Mouse (Mus musculus): ENCODE measurements at regions not wholly inside any gene's neighbourhood (a gene's known extent, or its start where the extent isn't known, plus 50 kb on each side); places are given as distances from the start of the nearest gene placed in this dataset.

GRCm38 (mm10) chr19:15800856-15801706 lies 146.1 kb downstream of the Psat1 start:
- DNase-seq (ENCODE audit: low spot score), result no peak

DNA sequence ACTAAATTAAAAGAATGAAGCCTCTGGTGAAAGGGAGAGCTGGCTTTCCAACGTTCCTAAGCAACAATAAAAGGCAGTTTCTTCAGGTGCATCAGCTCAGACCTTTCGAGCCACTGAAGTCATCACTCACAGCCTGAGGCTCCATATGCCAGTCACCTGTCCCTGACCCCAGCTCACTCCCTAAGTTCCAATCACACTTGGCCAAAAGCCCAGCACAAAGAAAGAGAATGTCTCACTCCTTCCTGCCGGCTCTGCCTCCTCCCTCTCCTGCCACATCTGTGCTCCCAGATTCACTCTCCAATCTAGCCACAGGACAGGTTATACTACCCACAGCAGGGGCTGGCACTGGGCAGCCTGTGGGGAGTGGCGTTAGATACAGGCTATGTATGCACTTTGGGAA lies 150.7 kb downstream of the Psat1 start:
- peak; percentile 4 for DNase-seq (ENCODE audit: low spot score)

DNA sequence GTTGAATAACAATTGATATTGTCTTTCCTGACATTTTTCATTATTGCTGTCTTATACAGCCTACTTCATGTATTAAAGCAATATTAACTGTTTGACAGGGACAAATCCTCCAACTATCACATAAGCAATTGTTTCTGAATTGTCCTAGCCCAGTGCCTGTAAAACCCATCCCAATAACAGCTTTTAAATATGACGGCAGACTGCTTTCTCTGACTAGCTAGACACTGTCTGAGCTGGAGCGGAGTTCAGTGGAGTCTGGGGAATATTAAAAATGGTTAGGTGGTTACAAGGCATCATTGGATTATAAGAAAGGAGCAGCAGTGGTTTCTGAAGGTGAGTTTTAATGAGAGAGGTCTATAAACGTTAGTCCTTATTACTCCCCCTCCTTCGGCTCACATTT lies 155.2 kb downstream of the Psat1 start:
- no peak for DNase-seq (ENCODE audit: low spot score)

GRCm38 (mm10) chr19:15791264-15791913 lies 155.7 kb downstream of the Psat1 start:
- no peak for DNase-seq (ENCODE audit: low spot score)

GRCm38 (mm10) chr19:15790620-15791263 lies 156.4 kb downstream of the Psat1 start:
- DNase-seq (ENCODE audit: low spot score), result no peak

DNA sequence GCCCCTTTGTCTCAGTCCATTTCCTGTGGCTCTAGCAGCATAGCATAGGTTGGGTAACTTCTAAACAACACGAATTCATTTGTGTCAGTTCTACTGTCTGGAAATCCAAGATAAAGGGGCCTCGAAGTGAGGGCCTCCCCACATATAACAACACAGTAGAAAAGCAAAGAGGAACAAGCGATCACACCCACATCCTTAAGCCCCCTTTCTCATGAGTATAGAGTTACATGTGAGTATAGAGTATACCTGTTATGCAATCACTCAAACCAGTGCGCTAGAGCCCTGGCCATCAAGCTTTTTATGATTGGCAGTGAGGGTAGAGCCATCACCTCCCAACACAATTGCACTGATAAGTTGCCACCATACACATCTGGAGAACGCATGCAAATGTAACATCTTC lies 157.4 kb downstream of the Psat1 start:
- no peak for DNase-seq (ENCODE audit: low spot score)

- no peak for DNase-seq (ENCODE audit: low spot score)
Observed at GRCm38 (mm10) chr19:15784644-15785043, 162.5 kb downstream of the Psat1 start.

- DNase-seq (ENCODE audit: low spot score), result no peak
Observed at GRCm38 (mm10) chr19:15769651-15770050, 177.5 kb downstream of the Psat1 start.

DNA sequence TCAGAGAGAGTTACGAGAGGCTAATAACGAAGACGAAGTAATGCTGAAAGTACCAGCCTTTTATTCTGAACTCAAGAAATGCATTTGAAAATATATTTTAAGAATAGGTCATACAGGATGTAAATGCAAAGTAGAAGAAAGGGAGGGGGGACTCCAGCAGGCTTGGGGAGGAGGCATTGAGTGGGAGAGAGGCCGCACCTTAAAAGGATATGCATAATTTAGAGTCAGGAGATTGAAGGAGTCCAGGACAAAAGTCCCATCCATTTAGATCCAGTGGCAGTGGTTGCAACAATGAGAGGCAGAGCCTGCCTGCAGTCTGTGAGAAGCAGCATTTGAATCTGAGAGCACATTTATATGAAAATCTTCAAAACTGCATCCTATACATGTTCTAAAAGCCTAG lies 186.1 kb downstream of the Psat1 start:
- DNase-seq (ENCODE audit: low spot score), result no peak

GRCm38 (mm10) chr19:15745026-15745777 lies 201.9 kb downstream of the Psat1 start:
- no peak for DNase-seq (ENCODE audit: low spot score)

DNA sequence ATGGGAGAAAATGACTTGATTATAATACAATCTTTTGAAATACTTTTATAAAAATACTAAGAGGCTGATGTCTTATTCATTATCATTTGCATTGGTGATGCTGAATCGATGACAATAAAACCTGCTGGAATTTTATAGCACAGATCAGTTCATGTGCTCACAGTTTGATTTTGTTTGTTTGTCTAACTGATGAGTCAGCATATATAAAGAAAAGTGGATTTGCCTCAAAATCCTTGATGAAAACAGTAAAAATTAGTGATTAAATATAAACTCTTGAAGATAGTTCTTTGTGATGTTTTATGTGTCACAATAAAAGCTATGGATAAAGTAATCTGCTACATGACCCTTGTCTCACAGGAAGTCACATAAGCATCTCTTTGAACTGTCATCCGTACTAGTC lies 210.9 kb downstream of the Psat1 start:
- DNase-seq (ENCODE audit: low spot score), result no peak

GRCm38 (mm10) chr19:15726785-15727406 lies 220.2 kb downstream of the Psat1 start:
- DNase-seq (ENCODE audit: low spot score), result no peak

- DNase-seq (ENCODE audit: low spot score), result no peak
Observed at GRCm38 (mm10) chr19:15692379-15693023, 254.6 kb downstream of the Psat1 start.

DNA sequence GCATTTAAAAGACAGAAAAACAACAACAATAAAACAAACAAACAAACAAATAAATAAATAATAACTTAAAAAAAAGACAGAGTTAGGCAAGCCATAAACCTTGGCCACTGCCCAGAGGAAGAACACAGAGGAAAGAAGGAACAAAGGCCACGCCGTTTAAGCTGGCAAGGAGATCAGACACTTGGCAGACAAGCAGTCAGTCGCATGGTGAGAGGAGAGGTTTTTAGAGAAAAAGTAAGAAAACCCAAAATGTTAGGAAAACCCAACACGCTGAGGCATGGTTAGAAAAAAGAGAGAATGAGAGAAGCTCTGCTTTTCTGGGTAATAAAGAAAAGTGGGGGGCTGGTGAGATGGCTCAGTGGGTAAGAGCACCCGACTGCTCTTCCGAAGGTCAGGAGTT lies 277.1 kb downstream of the Psat1 start:
- no peak for DNase-seq (ENCODE audit: low spot score)

DNA sequence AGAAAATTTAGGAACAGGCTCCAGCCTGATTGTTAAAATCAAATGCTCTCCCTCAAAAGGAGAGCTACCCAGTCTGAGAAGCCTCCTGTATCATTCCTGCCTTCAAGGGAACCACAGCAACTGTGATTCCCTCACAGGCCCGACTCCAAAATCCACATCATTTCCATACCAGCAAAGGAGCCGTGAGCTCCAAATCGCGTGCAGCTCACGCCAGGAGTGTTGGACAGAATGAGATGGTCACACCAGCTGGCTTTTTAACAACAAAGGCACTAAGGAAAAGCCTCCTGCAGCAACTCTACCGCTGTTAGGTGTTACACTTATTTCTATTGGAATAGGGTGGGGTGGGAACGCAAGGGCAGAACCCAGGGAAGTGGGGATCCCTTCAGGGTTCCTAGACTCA lies 277.6 kb downstream of the Psat1 start:
- DNase-seq (ENCODE audit: low spot score), result no peak

GRCm38 (mm10) chr19:15668624-15669016 lies 278.5 kb downstream of the Psat1 start:
- DNase-seq (ENCODE audit: low spot score), result no peak

DNA sequence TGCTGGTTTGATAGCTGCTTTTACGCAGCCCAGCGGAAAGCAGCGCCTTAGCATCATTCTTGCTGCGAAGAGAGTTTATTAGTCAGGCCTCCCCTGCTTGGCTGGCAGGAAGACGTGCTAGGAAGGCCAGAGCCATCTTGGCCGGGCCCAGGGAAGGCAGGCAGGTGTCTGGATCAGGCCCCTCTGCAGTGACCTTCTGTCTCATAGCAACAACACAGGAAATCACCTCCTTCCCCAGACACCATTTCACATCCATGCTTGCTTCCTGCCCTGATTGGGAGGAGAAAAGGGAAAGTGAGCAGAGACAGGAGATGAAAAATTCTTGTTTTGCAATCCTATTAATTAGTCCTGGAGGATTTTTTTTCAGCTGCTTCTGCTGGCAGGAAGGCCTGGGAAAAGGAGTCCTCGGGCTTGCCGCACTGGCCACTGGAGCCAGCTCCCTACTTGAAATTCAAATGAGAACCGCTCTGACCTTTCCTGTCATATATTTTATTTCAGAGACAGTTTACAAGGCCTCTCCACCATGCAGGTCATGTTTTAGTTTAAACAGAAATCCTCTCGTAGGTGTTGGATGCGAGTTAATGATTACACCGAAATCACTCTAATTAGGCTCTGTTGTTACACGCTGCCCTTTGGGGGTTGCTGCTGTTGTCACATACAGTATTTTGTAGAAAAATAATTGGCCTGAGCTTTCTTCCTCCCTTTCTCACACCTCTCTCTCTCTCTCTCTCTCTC lies 279.1 kb downstream of the Psat1 start:
- no peak for DNase-seq (ENCODE audit: low spot score)

DNA sequence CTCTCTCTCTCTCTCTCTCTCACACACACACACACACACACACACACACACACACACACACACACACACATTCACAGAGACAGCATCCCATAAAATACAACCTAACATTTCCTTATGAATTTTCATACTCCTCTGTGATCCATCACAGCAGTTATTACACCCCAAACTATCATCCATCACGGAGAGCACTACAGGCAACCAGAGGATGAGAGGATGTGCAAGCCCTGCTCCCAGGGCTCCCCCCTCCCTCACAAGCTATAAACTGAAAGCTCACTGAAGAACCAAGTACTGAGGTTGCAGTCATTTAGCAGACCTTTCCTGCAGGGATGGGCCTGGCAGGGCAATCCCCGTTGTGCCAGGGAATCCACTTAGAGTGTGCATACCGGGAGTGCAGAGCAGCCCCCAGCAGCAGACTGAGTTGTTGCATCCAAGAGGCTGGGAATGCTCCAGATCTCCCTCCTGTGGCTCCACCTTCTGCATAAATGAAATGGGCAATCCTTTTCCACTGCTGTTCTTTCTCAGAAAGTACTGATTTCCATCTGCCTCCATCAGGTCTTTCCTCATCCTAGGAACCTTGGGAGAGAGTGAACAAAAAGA lies 283.4 kb downstream of the Psat1 start:
- DNase-seq (ENCODE audit: low spot score), result no peak

GRCm38 (mm10) chr19:15658611-15659010 lies 288.5 kb downstream of the Psat1 start:
- DNase-seq (ENCODE audit: low spot score), result no peak

DNA sequence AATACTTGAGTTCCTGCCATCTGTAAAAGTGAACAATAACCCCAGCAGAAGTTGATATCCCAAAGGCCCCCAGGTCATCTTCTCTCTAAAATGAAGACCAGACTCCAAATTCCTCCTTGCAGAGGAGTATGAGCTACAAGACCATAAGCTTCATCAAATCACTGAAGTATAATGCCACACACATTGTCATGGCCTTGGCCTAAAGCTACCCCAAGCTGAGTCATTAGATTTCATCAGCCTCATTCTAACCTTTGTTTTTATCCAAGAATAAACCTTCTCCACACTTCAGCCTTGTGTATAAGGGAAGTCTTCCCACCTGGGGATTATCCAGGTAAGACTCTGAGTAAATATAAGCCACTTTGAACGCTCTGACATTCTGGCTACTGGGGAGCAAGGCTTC lies 289.3 kb downstream of the Psat1 start:
- DNase-seq (ENCODE audit: low spot score), result no peak
